Mouse (Mus musculus): ENCODE measurements around the gene Tenm4. TPM values are rescaled to one million over a fixed set of nuclear protein-coding genes. Genes with fewer than 3 reads are reported as not detected.

The Tenm4 gene
- polyA plus RNA-seq, 1 experiment from 2014 or later, result 45.6 TPM

- Histone ChIP-seq H3K4me1 (0 out of 2 replicates have a peak, but pooled peaks cover under 1% of the 10 kb centered on the region), H3K27ac (no peak overlapping the region), H3K27me3 (no peaks in the 10 kb centered on the region), H3K36me3 (no peaks in the 10 kb centered on the region), H3K9ac (no peak overlapping the region), H3K4me3 (no peak overlapping the region), H3K9me3 (no peaks in the 10 kb centered on the region), H3K4me2 (no peak overlapping the region)
- WGBS, result 59% methylated on average over 6 of the region's 6 CpGs
- no peak for ATAC-seq (ENCODE audit: insufficient number of reproducible peaks, insufficient read depth, low FRiP score, low TSS enrichment, low read depth)
Measured at GRCm38 (mm10) chr7:96582752-96583151, 411.7 kb downstream of the Tenm4 start.

DNA sequence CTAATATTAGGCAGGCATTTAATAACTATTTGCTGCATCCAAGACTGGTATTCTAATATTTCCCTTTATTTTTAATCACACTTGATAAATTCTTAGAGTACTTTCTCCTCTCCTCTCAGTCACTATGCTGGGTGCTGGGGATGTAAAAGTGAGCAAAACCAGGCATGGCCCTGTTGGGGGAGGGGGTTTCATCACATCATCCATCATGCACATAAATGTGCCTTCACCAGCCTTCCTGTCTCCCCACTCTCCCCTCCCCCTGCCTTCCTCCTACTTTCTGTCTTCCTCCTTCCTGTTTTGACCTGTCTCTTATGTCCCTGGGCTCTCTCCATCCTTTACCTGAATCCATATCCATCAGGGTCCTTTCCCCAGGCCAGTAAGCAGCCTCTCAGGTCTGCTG, 416.4 kb downstream of the Tenm4 start:
- no peaks in the 10 kb centered on the region for H3K27me3 ChIP-seq
- H3K4me1 ChIP-seq, result peaks cover 7% of the 10 kb centered on the region
- H3K36me3 ChIP-seq, result no peaks in the 10 kb centered on the region
- no peak overlapping the region for H3K9ac ChIP-seq
- ATAC-seq (ENCODE audit: insufficient number of reproducible peaks, insufficient read depth, low FRiP score, low TSS enrichment, low read depth), result no peak
- no peak overlapping the region for H3K4me3 ChIP-seq
- no peak overlapping the region for H3K4me2 ChIP-seq
- H3K9me3 ChIP-seq, result no peaks in the 10 kb centered on the region
- no peak overlapping the region for H3K27ac ChIP-seq

GRCm38 (mm10) chr7:96588567-96588966, 417.5 kb downstream of the Tenm4 start:
- H3K9me3 ChIP-seq, result no peaks in the 10 kb centered on the region
- no peak overlapping the region for H3K4me2 ChIP-seq
- no peak overlapping the region for H3K4me3 ChIP-seq
- no peaks in the 10 kb centered on the region for H3K27me3 ChIP-seq
- peaks cover 7% of the 10 kb centered on the region for H3K4me1 ChIP-seq
- no peak overlapping the region for H3K27ac ChIP-seq
- ATAC-seq (ENCODE audit: insufficient number of reproducible peaks, insufficient read depth, low FRiP score, low TSS enrichment, low read depth), result no peak
- 91% methylated on average over 6 of the region's 6 CpGs for WGBS
- H3K36me3 ChIP-seq, result no peaks in the 10 kb centered on the region
- no peak overlapping the region for H3K9ac ChIP-seq

GRCm38 (mm10) chr7:96595535-96596295, 424.7 kb downstream of the Tenm4 start:
- H3K27me3 ChIP-seq, result no peaks in the 10 kb centered on the region
- WGBS, result 79% methylated on average over 9 of the region's 9 CpGs
- no peak overlapping the region for H3K4me3 ChIP-seq
- H3K27ac ChIP-seq, result 0 out of 2 replicates have a peak overlapping the region, but pooled peaks have one; percentile 33
- H3K36me3 ChIP-seq, result no peaks in the 10 kb centered on the region
- peaks cover 14% of the 10 kb centered on the region for H3K4me1 ChIP-seq
- H3K4me2 ChIP-seq, result no peak overlapping the region
- no peaks in the 10 kb centered on the region for H3K9me3 ChIP-seq
- H3K9ac ChIP-seq, result no peak overlapping the region
- ATAC-seq (ENCODE audit: insufficient number of reproducible peaks, insufficient read depth, low FRiP score, low TSS enrichment, low read depth), result no peak

DNA sequence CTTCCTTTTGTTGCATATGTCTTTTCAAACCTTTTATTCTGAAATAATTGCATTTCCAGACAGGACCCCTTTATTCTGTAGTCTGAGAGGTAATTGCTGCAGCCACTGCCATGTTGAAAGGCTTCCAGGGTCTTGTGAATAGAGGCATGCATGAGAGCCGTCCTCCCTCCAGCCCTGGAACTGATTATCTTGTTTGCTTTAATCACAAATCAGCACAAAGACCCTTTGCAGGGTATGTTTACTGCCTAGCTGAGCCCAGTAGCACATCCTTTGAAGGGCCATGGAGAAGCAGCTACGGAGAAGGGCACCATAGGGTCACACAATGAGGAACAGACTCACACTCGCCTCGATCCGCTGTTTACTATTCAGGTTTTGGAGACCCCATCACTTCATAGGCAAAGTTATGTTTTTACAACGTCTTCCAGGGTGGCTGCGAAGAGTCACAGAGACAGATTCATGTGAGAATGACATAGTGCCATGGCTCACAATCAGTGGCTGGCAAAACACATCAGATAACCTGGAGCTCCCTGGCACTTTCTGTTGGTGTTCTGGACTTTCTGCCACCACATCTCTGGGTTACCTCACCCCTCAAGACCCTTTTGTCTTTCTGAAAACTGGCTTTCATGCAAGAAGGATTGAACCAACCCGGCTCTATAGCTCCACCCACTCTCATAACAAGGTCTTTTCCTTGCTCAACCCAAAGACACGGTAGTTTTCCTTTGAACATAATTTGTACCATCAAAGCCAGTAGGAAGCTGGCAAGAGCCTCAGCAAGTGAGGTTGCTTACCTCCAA, 425.6 kb downstream of the Tenm4 start:
- no peaks in the 10 kb centered on the region for H3K27me3 ChIP-seq
- 21% methylated on average over 9 of the region's 9 CpGs for WGBS
- H3K4me2 ChIP-seq, result no peak overlapping the region
- H3K4me3 ChIP-seq, result no peak overlapping the region
- H3K4me1 ChIP-seq, result peaks cover 14% of the 10 kb centered on the region
- H3K36me3 ChIP-seq, result no peaks in the 10 kb centered on the region
- no peak for ATAC-seq (ENCODE audit: insufficient number of reproducible peaks, insufficient read depth, low FRiP score, low TSS enrichment, low read depth)
- H3K9me3 ChIP-seq, result no peaks in the 10 kb centered on the region
- H3K27ac ChIP-seq, result peak overlapping the region; percentile 58
- H3K9ac ChIP-seq, result no peak overlapping the region

GRCm38 (mm10) chr7:96597871-96598270, 426.8 kb downstream of the Tenm4 start:
- Histone ChIP-seq H3K4me1 (peaks cover 14% of the 10 kb centered on the region), H3K9ac (no peak overlapping the region), H3K27me3 (no peaks in the 10 kb centered on the region), H3K9me3 (no peaks in the 10 kb centered on the region), H3K27ac (no peak overlapping the region), H3K4me2 (no peak overlapping the region), H3K36me3 (no peaks in the 10 kb centered on the region), H3K4me3 (no peak overlapping the region)
- WGBS, result 91% methylated on average over 4 of the region's 4 CpGs
- no peak for ATAC-seq (ENCODE audit: insufficient number of reproducible peaks, insufficient read depth, low FRiP score, low TSS enrichment, low read depth)

DNA sequence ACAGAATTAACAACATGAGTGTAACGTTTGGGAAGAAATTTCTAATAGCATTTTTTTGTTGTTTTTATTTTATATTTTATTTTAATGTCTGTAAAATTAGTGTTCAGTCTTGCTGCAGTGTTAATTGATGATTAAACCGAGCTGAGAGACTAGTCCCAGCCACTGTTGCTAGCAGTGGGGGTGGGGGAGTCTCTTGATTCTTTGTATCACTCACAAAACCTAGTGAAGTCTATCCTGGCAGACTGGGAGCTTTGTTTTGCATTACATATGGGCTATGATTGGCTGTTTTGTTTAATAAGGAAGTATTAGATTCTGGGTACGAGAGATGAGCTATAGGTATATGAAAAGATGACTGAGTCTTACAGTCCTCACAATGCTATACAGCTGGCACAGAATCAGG, 428.0 kb downstream of the Tenm4 start:
- H3K4me1 ChIP-seq, result peaks cover 16% of the 10 kb centered on the region
- H3K27ac ChIP-seq, result no peak overlapping the region
- no peak for ATAC-seq (ENCODE audit: insufficient number of reproducible peaks, insufficient read depth, low FRiP score, low TSS enrichment, low read depth)
- no peaks in the 10 kb centered on the region for H3K27me3 ChIP-seq
- no peak overlapping the region for H3K4me3 ChIP-seq
- H3K4me2 ChIP-seq, result no peak overlapping the region
- H3K36me3 ChIP-seq, result no peaks in the 10 kb centered on the region
- H3K9ac ChIP-seq, result no peak overlapping the region
- no peaks in the 10 kb centered on the region for H3K9me3 ChIP-seq
- 70% methylated on average over 3 of the region's 3 CpGs for WGBS

DNA sequence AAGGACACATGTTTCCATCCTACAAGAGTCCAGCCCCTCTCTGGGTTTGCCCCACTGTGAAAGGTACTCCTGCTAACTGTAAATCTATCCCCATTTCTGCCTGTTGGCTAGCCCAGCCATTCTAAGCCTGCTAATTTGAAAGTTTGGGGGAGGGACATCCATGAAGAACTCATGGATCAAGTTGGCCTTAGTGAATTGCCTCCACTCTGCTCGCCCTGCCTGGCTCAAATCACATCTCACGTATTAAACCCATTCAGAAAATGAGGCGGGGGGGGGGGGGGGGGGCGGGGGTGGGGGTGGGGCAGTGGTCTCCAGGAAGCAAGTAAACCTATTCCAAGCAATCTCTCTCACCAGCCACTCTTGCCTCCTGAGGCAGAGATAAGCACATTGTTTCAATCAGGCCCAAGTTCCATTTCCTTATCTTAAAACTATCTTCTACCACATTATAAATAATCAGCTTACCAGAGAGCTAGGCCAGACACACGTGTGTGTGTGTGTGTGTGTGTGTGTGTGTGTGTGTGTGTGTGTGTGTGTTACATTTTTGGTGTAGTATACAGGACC, 429.4 kb downstream of the Tenm4 start:
- WGBS, result 23% methylated on average over 5 of the region's 5 CpGs
- no peak for ATAC-seq (ENCODE audit: insufficient number of reproducible peaks, insufficient read depth, low FRiP score, low TSS enrichment, low read depth)
- Histone ChIP-seq H3K9me3 (no peaks in the 10 kb centered on the region), H3K4me1 (peaks cover 27% of the 10 kb centered on the region), H3K4me3 (no peak overlapping the region), H3K27me3 (no peaks in the 10 kb centered on the region), H3K4me2 (no peak overlapping the region), H3K27ac (no peak overlapping the region), H3K9ac (no peak overlapping the region), H3K36me3 (no peaks in the 10 kb centered on the region)

- no peak overlapping the region for H3K4me2 ChIP-seq
- H3K9me3 ChIP-seq, result no peaks in the 10 kb centered on the region
- no peak overlapping the region for H3K4me3 ChIP-seq
- peaks cover 19% of the 10 kb centered on the region for H3K4me1 ChIP-seq
- H3K36me3 ChIP-seq, result no peaks in the 10 kb centered on the region
- H3K9ac ChIP-seq, result no peak overlapping the region
- no peaks in the 10 kb centered on the region for H3K27me3 ChIP-seq
- WGBS, result 57% methylated on average over 3 of the region's 3 CpGs
- peak overlapping the region; percentile 73 for H3K27ac ChIP-seq
- no peak for ATAC-seq (ENCODE audit: insufficient number of reproducible peaks, insufficient read depth, low FRiP score, low TSS enrichment, low read depth)
Measured at GRCm38 (mm10) chr7:96604091-96604745, 433.2 kb downstream of the Tenm4 start.

GRCm38 (mm10) chr7:96605316-96605715, 434.3 kb downstream of the Tenm4 start:
- no peaks in the 10 kb centered on the region for H3K9me3 ChIP-seq
- peak overlapping the region; percentile 14; the same call in 1 of the 2 replicates for H3K4me2 ChIP-seq
- H3K27me3 ChIP-seq, result no peaks in the 10 kb centered on the region
- peak overlapping the region; percentile 73 for H3K27ac ChIP-seq
- no peaks in the 10 kb centered on the region for H3K36me3 ChIP-seq
- H3K9ac ChIP-seq, result no peak overlapping the region
- 8% methylated on average over 2 of the region's 2 CpGs for WGBS
- no peak overlapping the region for H3K4me3 ChIP-seq
- ATAC-seq (ENCODE audit: insufficient number of reproducible peaks, insufficient read depth, low FRiP score, low TSS enrichment, low read depth), result no peak
- peaks cover 18% of the 10 kb centered on the region for H3K4me1 ChIP-seq

DNA sequence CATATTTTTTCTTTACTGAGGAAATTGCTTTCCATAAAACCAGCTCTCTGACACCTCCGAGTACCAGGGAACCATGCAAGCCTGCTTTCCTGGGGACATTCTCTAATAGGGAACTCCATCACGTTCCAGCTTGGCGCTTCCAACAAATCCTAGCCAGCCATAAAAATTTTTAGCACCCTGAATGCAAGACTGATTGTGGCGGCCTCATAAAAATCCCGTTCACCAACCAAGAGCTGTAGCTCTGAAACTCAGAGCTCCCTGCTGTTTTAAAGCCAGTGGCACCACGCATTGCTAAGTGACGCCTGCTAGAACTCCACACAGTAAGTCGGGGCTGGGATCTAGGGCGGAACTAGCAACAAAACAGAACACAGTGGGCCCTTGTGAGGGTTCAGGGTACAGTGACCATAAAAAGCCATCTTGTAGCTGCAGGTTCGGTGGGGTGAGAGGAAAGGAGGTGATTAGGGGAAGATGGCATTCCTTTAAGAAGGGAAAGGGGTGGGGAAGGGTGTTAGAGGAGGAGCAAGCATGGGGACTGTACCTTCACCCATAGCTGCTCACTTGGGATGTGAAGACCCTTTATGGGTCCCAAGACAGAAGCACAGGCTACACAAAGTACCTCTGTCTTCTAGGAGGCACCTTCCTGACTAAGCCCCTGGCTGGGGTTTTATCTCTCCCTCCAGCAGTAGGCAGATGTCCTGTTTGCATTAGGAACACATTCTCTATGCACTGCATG, 439.0 kb downstream of the Tenm4 start:
- H3K36me3 ChIP-seq, result no peaks in the 10 kb centered on the region
- no peaks in the 10 kb centered on the region for H3K9me3 ChIP-seq
- 66% methylated on average over 10 of the region's 10 CpGs for WGBS
- no peak overlapping the region for H3K27ac ChIP-seq
- peaks cover 7% of the 10 kb centered on the region for H3K4me1 ChIP-seq
- H3K9ac ChIP-seq, result no peak overlapping the region
- H3K4me3 ChIP-seq, result no peak overlapping the region
- no peak for ATAC-seq (ENCODE audit: insufficient number of reproducible peaks, insufficient read depth, low FRiP score, low TSS enrichment, low read depth)
- H3K4me2 ChIP-seq, result no peak overlapping the region
- H3K27me3 ChIP-seq, result no peaks in the 10 kb centered on the region

Measured in embryonic facial prominence, embryonic 13.5 days (tissue).